ENCODE assay signal across 9 mouse cellular contexts in genomic region chr3:84843594-84843993, GRCm38 (mm10). TPM values are rescaled to one million over a fixed set of nuclear protein-coding genes. Genes with fewer than 3 reads are reported as not detected.
DNase-seq lines count a peak whose midpoint lies in the region; ATAC-seq and TF ChIP-seq lines count a peak whose summit lies in the region.
"Had no signal": no experiment of that assay in that cellular context is flagged by ENCODE, and none has a peak within 500 bp of the region (broad histone marks: within the 10 kb centered on the region; RNA-seq: fewer than 3 reads in every experiment).

No protein-coding gene starts in this region.

- no peaks in the 10 kb centered on the region for H3K36me3 ChIP-seq in midbrain, postnatal 0 days (ENCODE audit: insufficient read depth, low read length)
- H3K36me3 ChIP-seq in midbrain, embryonic 13.5 days = no peaks in the 10 kb centered on the region
- H3K36me3 ChIP-seq in limb, embryonic 13.5 days = no peaks in the 10 kb centered on the region

- no peak for ATAC-seq in midbrain, postnatal 0 days (ENCODE audit: low FRiP score)
- ATAC-seq in midbrain, embryonic 13.5 days = no peak
- ATAC-seq in limb, embryonic 13.5 days (ENCODE audit: low FRiP score, low read depth) = 0 out of 2 replicates have a peak, but pooled peaks have one; percentile 24

- H3K9ac ChIP-seq in midbrain, postnatal 0 days (replicated peaks; ENCODE audit: low read length, poor library complexity, severe bottlenecking) = no peak overlapping the region
- H3K9ac ChIP-seq in midbrain, embryonic 13.5 days (replicated peaks) = no peak overlapping the region
- no peak overlapping the region for H3K9ac ChIP-seq in limb, embryonic 13.5 days

- TF ChIP-seq CTCF in midbrain, postnatal 0 days (IDR thresholded peaks at IDR 0.05) = peak; percentile 85

- 34% methylated on average over 1 of the region's 1 CpGs for WGBS in midbrain, postnatal 0 days
- WGBS in midbrain, embryonic 13.5 days = 26% methylated on average over 1 of the region's 1 CpGs
- WGBS in limb, embryonic 13.5 days = 55% methylated on average over 1 of the region's 1 CpGs

- H3K4me2 ChIP-seq in midbrain, postnatal 0 days (ENCODE audit: low read depth, low read length, poor library complexity, severe bottlenecking) = no peak overlapping the region
- H3K4me2 ChIP-seq in midbrain, embryonic 13.5 days (replicated peaks) = no peak overlapping the region
- no peak overlapping the region for H3K4me2 ChIP-seq in limb, embryonic 13.5 days (replicated peaks)

- no peaks in the 10 kb centered on the region for H3K4me1 ChIP-seq in midbrain, postnatal 0 days (ENCODE audit: insufficient read depth, low read length)
- H3K4me1 ChIP-seq in midbrain, embryonic 13.5 days (replicated peaks) = no peaks in the 10 kb centered on the region
- no peaks in the 10 kb centered on the region for H3K4me1 ChIP-seq in limb, embryonic 13.5 days

- no peak overlapping the region for H3K27ac ChIP-seq in midbrain, postnatal 0 days (ENCODE audit: low read depth, low read length)
- no peak overlapping the region for H3K27ac ChIP-seq in midbrain, embryonic 13.5 days
- no peak overlapping the region for H3K27ac ChIP-seq in limb, embryonic 13.5 days

- H3K9me3 ChIP-seq in midbrain, postnatal 0 days (ENCODE audit: low read length) = no peaks in the 10 kb centered on the region
- H3K9me3 ChIP-seq in midbrain, embryonic 13.5 days = no peaks in the 10 kb centered on the region
- no peaks in the 10 kb centered on the region for H3K9me3 ChIP-seq in limb, embryonic 13.5 days

- peak; percentile 24 to 89 for DNase-seq in adrenal gland, adult (ENCODE audit: inconsistent age in 2 of 2, low spot score in 1 of 2)
- DNase-seq in adrenal gland, postnatal 25 days = no peak
- DNase-seq in midbrain, postnatal 0 days (ENCODE audit: low spot score) = peak; percentile 79
- DNase-seq in cerebellum, adult 18-20 months = peak; percentile 55 to 60
- DNase-seq in heart, postnatal 10 days = peak; percentile 75 to 83
- peak; percentile 11 for DNase-seq in right cerebral cortex, postnatal 4 days

- intact Hi-C loops in heart, postnatal 10 days (cut with DNase I) = loop anchor here (1.0 to 2.0 kb wide), 2 partner anchors 151 to 227 kb away; no protein-coding TSS in a partner anchor

- no peaks in the 10 kb centered on the region for H3K27me3 ChIP-seq in midbrain, postnatal 0 days (ENCODE audit: insufficient read depth, low read length)
- H3K27me3 ChIP-seq in midbrain, embryonic 13.5 days = no peaks in the 10 kb centered on the region
- no peaks in the 10 kb centered on the region for H3K27me3 ChIP-seq in limb, embryonic 13.5 days

- no peak overlapping the region for H3K4me3 ChIP-seq in midbrain, postnatal 0 days (ENCODE audit: low read depth, low read length)
- H3K4me3 ChIP-seq in midbrain, embryonic 13.5 days (replicated peaks) = no peak overlapping the region
- H3K4me3 ChIP-seq in limb, embryonic 13.5 days = no peak overlapping the region
- H3K4me3 ChIP-seq: myocyte had no signal

RNA-seq across cellular contexts. Expression of gene Fbxw7, which starts 28.5 kb away (rescaled TPM):
- total RNA-seq in adrenal gland, postnatal 25 days (2021) = 19.3 and 22.1 TPM in 2 replicates
- 42.1 and 46.9 TPM in 2 replicates for total RNA-seq in midbrain, postnatal 0 days (2014; rRNA removed)
- polyA plus RNA-seq in midbrain, postnatal 0 days (2015; fragmentation: Nextera tagmentation; extraction: Ambion mirVana) = 34.4 TPM in 2 replicates
- polyA plus RNA-seq in midbrain, embryonic 13.5 days (2015; fragmentation: Nextera tagmentation; extraction: Ambion mirVana) = 21.4 and 23.3 TPM in 2 replicates
- total RNA-seq in heart, postnatal 10 days (2021) = 10 to 100 TPM; 59.8 to 61.5 TPM
- 13.0 and 13.3 TPM in 2 replicates for polyA plus RNA-seq in limb, embryonic 13.5 days (2015; fragmentation: Nextera tagmentation; extraction: Ambion mirVana)
